Mouse (Mus musculus) c-Kit-positive CD71-positive TER-119-negative erythroid progenitor cells, embryonic 14.5 days (primary cell): ENCODE results near the gene Tnfrsf21.
A peak's percentile ranks its signal among the peaks of the same experiment; 100 is the strongest.

ENCODE experiments used
- DNase-seq: peaks from one replicate; pipeline ENCODE4 v3.0.0-alpha.2; 2013; ENCODE audit warnings: low read depth

Tnfrsf21 gene

DNA sequence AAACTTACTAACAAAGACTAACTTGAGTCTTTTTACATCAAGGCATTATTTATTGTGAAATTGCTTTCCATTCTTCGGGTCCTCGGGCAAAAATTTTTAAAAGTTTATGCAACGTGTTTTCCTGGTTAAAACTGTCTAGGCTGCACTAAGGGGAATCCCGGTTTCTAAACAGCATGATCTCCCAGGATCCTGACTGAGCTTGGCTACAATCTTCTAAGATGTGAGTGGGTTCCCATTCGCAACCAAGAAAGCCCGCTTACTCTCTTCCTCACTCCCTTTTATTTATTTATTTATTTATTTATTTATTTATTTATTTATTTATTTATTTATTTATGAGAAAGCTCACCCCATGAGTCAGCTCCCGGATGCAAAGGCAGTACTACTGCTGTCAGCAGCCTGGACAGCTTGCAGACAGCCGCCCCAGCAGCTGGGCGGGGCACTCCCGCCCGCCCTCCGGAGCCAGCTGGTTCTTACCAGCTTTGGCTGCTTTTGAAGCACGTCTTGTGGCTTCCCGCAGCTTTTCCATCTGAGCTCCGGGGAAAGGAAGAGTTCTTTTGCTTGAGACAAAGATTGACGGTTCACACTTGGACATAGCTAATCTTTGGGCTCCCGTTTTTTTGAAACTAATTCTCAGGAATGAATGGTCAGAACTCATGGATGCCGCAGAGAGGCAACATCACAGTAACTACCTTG, 60.6 kb downstream of the Tnfrsf21 start:
- peak; percentile 59 for DNase-seq

DNA sequence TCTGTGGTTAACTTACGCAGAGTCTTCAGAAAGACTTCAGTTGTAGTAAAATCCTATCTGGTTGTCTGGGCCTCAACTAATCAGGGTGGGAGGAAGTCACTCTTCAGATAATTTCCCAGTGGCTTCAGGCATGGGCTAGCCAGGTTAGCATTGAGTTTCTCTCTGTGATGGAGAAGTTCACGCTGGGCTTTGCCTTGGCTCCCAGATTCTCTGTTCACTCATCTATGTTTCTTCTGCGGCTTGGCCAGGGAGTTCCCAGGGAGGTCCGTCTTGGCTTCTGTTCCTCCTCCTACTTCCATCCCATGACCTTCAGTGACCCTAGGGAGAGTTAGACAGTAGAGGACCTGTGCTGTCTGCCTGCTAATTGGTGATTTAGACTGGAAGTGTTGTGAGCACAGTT, 61.2 kb downstream of the Tnfrsf21 start:
- no peak for DNase-seq

DNA sequence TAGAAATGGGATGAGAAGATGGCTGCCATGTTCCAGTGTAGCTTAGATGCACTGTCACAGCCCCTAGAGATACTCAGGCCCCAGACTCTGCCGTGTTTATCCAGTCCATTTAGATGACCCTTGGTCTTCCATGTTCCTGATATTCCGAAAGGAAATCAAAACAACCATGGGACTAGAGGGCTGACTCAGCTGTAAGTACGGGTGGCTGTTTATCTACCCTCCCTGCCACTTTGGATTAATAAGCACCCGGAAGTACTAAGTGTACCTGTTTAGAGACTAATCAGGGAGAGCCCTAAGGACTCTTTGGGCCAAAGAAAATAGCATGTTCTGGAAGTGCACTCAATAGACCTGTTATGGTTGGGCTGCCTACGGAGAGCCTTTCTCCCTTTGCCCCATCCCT, 64.9 kb downstream of the Tnfrsf21 start:
- no peak for DNase-seq

DNA sequence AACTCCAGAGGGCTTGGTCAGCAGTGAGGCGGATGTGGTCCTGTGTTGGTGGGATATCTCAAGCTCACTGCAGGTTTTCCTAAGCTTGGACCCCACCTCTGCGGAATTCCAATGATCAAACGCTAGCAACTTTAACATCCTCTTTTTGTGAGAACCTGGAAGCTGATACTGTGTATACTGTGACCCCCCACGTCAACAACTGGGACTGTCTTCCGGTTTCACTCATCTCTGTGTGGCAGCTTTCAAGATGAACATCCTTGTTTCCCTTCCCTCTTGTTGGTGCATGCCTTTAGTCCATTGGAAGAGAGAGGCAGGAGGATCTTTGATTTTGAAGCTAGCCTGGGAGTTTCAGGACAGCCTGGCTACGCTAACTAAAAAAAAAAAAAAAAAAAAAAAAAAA, 73.1 kb downstream of the Tnfrsf21 start:
- DNase-seq, result no peak

DNA sequence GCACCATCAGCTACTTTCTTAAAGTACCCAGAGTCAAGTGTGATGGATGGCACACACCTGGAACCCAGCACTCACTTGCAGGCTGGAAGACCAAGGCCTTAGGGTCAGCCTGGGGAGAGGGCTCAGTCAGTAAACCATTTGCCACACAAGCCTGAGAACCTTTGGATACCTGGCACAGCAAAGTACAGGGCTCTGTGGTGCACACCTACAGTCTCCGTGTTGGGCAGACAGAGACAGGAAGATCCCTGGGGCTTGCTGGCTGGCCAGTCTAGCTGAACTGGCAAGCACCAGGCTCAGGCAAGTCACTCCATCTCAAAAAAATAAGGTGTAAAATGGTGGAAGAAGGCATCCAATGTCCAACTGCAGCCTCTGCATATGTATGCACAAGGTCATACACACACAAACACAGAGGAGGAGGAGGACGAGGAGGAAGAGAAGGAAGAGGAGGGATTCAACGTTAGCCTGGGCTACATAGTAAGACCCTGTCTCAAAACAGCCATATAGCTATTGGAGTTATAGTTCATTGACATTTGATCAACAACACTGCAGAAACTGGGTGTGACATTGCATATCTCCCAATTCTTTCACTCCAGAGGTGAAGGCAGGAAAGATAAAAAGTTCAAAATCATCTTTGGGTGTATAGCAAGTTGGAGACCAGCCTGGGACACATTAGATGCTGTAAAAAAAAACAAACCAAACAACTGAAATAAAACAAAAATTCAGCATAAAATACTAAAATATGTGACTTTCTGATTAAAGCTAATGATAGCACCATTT, 74.8 kb downstream of the Tnfrsf21 start:
- DNase-seq, result no peak

DNA sequence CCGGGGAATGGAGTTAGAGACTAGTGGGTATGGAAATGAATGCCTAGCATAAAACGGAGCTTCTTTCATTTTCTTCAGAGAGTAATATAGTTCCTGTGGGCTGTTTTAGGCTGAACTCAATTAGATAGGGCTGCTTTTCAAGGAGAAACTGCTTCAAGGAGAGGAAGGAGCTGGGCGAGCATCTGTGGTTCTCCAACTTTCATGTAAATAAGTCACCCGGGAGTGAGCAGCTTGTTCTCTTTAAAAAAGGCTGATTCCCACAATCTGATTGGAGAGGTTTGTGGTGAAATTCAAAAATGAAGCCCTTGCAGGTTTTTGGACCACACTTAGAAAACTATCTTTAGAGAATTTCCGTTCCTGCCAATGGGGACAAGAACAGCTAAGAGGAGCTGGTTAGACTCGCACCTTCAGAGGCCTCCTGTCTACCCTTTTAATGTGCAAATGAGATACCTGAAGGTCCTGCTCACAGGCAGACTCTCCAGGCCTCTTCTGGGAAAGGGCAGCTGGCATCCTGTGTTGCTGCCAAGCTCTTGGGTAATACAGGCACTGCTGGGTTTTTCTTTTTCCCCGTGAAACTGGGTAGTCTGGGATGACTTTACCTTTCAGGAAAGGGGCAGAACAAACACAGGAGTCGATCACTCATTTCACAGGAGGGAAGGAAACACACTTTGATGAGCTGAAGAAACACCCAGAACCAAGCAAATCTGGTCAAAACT, 76.1 kb downstream of the Tnfrsf21 start:
- DNase-seq, result no peak

DNA sequence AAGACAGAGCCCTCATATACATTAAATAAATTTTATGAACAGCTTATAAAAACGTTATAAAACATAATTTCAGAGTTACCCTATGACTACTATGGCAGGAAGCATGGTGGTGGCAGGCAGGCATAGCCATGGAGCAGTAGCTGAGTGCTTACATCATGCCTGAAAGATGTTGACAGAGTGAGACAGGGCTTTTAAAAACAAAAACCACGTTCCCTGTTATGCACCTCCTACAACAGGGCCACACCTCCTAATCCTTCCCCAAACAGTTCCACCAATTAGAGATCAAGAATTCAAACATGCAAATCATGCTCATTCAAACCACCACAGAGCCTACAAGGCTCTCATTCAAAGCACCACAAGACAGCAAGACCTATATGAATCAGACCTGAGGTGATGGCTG, 77.9 kb downstream of the Tnfrsf21 start:
- DNase-seq, result no peak

DNA sequence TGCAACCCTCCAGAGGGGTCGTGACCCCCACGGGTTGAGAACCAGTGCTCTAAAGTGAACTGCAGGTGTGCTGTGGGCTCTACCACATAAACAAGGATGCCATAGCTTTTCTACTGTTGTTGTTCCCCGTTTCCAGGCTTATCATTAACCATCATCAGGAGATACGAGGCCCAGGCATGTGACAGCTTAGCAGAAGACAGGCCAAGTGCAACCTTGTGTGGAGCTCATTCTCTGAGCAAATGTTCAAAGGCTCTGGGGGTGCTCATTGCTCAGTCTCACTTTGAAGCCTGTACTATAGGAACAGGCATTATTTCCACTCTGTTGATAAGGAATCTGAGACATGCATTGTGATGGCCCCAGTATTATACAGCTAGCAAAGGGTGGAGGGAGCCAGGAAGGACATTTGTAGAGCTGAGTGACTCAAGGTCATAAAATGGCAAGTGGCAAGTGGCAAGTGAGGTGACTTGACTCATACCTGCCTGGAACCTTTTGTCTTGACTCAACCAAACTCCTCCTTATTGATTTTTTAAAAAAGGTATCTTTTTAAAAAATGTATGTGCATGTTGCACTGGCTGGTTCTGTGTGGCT, 80.8 kb downstream of the Tnfrsf21 start:
- DNase-seq, result no peak

DNA sequence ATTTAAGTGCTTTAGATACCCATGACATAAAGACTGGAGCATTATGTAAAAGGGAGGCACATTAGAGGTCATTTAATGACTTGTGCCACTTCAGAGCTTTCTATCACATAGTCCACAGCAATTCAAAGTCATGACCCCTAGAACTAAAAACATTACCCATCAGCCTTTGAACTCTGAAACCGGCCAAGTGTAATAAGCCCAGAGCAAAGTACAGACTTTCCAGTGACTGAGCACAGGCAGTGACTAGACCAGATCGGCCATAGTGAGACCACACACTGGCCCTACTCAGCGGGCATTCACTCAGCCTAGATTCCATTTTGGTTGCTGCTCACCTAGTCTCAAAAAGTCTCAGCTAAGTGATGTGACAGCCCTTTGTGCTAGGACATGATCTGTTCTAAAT, 89.8 kb downstream of the Tnfrsf21 start:
- DNase-seq, result no peak

DNA sequence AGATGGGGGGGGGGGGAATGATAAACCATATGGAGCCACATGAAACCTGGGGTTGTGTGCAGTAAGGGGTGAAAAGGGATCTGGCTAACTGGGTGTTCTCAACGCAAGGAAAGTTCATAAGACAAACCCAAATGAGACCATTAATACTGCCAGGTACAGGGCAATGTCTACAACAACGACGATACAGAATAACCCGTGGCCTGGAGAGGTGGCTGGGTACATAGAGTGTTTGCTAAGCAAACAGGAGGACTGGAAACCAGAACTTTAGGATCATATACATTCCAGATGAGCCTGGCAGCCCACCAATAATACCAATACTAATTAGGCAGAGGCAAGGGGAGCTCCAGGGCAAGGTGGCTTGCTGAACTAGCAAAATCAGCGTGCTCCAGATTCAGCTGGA, 91.0 kb downstream of the Tnfrsf21 start:
- no peak for DNase-seq

DNA sequence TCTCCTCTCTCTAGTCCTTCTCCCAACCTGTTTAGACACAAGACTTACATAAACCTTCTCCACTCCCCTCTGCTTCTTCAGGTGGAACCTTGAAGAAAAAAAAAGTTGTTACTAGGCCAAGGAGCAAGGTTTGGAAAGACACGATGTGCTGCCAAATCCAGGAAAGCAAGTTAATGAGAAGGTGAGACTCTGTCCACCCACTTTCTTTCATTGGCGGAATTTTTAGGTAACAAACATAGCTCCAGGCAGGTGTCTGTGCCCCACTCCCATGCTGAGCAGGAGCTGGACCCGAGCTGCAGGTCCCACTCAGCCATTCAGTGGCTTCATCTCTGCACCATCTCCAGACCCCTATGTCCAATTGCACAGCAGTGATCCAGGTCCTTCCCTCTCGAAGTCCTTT, 93.1 kb downstream of the Tnfrsf21 start:
- no peak for DNase-seq

DNA sequence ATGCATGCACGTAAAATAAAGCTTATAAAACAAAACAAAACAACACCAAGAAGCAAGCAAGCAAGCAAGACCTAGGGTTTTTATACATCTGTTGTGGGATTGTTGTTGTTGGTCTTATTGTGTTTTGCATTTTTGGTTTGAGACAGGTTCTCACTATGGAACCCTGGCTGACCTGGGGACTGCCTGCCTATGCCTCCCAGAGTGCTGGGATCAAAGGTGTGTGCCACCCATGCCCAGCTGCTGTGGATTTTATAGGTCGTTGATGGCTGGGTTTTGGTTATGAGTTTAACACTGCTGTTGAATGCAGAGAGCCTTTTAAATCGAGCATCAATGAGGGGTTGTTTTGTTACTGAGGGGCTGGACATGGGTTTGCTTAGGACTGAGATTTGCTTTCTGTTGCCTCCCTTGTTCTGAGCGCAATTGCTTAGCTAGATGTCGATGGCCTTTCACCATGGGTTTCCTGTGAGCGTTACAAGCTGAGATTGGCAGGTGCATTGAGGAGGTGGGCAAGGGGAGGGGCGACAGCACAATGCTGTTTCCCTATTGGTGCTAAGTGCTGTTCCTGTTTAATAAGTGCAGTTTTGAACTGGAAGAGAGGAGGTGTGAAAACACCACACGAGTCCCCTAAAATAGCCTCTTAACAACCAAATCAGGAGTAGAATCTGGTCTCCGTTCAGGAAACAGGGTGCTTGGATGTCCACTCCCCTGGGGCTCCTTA, 94.0 kb downstream of the Tnfrsf21 start:
- DNase-seq, result no peak

DNA sequence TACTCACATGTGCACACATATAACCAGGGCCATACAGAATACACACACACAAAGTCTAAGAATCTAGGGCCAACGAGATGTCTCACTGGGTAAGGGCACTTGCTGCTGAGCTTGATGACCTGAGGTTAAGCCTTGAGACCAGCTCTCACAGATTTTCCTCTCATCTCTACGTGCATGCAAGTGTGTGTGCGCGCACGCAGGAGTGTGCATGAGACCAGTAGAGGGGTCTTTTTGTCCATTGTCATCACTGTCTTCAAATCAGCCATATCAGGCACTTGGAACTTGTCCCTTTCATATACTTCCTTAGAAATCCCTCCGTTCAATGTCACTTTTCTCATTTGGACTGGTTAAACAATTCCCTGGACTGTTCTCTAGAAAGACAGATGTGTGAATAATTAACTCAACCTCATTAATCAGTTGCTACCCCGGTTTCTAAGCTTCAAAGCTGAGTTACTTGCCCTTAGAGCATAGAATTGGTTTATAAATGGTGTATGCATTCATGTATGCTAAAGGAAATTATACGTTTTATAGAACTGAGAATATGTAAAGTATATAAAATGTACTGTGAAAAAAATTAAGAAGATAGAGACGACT, 97.1 kb downstream of the Tnfrsf21 start:
- DNase-seq, result no peak

DNA sequence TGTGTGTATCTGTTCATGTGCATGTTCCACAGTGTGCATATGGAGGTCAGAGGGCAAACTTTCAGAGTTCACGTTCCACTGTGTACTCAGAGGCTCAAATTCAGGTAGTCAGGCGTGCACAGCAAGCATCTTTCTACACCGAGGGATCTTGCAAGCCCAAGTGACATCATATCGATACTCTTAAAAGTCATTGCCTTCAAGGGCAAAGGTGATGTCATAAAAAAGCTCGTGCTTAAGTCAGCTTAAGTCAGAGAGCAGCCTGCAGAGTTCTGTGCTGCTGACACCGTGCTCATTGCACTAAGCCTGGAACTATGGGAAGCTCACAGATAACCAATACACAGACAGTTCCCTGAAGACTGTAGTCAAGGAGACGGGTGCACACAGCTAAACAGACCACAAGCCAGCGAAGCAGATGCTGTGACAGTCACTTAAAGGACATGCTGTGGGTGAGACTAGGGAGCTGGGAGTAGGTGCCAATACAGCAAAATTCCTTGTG, 97.8 kb downstream of the Tnfrsf21 start:
- DNase-seq, result no peak

DNA sequence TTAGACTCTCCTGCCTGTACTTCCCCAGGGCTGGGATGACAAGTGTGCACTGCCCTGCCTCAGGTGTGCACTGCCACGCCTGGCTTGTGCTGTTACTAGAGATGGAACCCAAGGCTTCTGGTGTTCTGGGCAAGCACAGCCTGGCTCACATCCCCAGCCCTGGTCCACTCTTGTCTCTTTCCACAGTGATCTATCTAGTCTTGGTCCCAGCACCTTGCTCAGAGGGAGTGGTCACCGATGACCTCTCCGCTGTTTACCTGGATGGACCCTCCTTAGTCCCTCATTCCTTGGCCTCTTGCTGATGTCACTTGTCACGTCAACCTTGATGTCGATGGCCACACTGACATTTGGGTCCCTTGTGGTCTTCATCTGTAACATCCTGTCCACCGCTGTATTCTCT, 98.6 kb downstream of the Tnfrsf21 start:
- DNase-seq, result no peak

DNA sequence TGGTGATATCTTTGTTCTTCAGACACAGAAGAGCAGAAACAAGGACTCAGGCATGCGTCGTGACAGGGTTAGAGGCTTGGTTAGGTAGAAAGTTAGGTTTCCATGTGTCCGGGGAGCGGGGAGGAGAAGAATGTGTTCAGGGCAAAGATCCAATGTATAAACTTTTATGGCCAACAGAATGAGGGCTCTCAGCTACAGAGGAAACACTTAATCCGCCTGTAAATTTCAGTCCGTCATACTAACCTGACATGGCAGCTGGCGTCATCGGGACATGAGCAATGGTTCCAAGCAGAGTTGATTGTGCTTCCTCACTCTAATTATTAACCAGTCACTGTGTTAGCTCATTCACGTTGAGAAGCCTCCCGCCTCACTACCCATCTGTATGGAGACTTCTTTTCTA, 100.4 kb downstream of the Tnfrsf21 start:
- DNase-seq, result no peak

DNA sequence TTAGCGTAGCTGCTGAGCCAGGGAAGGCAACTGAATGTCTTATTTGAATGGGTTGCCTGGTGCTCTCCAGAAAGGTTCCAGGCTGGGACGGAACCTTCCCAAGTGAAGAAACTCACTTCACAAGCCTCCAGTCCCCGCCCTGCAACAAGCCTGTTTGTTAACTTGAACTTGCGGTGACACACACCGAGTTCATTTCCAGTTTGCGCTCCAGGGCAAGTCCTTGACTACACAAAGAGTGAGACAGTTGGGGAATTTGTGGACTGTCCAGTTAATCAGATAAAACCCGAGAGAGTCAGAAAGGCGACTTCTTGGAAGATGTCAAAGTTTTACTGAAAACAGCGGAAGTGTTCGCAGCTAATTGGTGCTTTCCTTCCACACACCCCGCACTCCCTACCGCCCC, 103.1 kb downstream of the Tnfrsf21 start:
- DNase-seq, result no peak

DNA sequence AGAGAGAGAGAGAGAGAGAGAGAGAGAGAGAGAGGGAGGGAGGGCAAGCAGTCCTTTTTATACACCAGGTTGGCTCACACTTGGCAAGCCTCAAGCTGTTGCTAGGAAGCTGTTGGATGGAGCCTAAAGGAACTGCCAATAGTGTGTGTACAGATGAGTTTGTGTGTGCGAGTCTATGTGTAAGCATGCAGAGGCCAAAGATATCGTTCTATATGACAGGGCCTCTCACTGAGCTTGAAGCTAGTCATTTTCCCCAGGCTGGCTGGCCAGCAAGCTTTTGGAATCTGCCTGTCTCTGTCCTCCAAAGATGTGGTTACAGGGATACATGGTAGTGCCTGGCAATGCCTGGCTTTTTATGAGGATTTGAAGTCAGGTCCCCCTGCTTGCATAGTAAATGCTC, 104.7 kb downstream of the Tnfrsf21 start:
- DNase-seq, result no peak

DNA sequence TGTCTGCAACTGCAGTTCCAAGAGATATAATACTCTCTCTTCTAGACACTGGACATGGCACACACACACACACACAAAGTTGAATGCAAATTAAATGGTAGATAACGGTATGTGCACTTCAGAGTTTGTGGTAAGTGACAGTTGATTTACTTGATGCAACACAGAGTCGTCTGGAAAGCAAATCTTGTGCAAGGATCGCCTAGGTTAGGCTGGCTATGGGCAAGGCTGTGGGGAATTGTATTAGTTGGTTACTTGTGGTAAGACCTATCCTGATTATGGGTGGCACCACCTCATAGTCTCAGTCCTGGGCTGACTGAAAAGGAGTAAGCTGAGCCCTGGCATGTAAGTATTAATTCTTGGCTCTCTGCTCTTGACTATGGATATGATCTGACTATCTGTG, 112.0 kb downstream of the Tnfrsf21 start:
- no peak for DNase-seq

DNA sequence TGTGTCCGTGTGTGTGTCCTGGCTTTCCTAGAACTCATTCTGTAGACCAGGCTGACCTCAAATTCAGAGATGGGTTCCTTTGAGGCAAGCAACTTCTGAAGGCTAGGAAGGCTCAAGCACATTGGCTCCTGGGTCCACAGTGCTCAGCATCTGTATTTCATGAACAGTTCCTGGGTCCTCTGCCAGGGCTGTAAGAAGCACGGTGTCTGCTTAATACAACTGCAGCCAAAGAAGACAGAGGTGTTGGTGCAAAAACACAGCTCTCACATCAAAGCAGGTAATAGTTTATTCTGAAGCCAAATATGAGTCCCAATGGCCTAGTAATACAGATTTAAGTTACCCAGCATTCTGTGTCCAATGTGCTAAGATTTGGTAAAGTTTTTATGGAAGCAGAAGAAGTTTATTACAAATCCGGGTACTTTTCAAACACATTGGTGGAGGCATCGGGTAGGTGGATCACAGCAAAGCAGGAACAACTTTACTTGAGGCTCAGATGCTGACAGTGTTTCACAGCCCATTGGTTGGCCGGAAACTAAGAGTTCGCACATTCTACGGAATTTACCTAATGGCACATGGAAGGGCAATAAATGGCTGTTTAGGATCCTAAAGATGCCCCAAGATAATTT, 112.7 kb downstream of the Tnfrsf21 start:
- DNase-seq, result no peak
